Mouse (Mus musculus) liver, embryonic 14.5 days (tissue): ENCODE results near the gene Maml2.

ENCODE experiments used
- CTCF ChIP-seq: IDR thresholded peaks from 2 replicates; pipeline ENCODE4 v1.5.1; 2016; ENCODE audit warnings: antibody characterized with exemption, low read depth, control low read depth
- EP300 ChIP-seq: IDR thresholded peaks from 2 replicates; pipeline ENCODE4 v1.6.1; 2016; ENCODE audit warnings: antibody characterized with exemption, low read depth

- no peak for TF ChIP-seq EP300
- no peak for TF ChIP-seq CTCF
Observed at GRCm38 (mm10) chr9:13693693-13694284, 396.0 kb downstream of the Maml2 start.
